Mouse (Mus musculus) embryonic facial prominence, embryonic 10.5 days (tissue): ENCODE measurements around the gene Glmn. TPM values are rescaled to one million over a fixed set of nuclear protein-coding genes. Genes with fewer than 3 reads are reported as not detected.

ENCODE experiments used
- DNase-seq: peaks from one replicate; pipeline ENCODE4 v3.0.0-alpha.2; 2017; ENCODE audit warnings: low spot score
- H3K27ac ChIP-seq: fragments of 300-500 bp; sonication (generic); replicated peaks from 2 replicates; pipeline ENCODE4 v1.5.1; 2016; ENCODE audit warnings: mild to moderate bottlenecking
- H3K27me3 ChIP-seq: fragments of 300-500 bp; sonication (generic); replicated peaks from 2 replicates; pipeline ENCODE4 v1.6.1; 2016; ENCODE audit warnings: low read depth, mild to moderate bottlenecking; ENCODE audit not compliant: poor library complexity, severe bottlenecking
- H3K36me3 ChIP-seq: fragments of 300-500 bp; sonication (generic); replicated peaks from 2 replicates; pipeline ENCODE4 v1.6.1; 2016; ENCODE audit warnings: mild to moderate bottlenecking, moderate library complexity
- H3K4me1 ChIP-seq: fragments of 300-500 bp; sonication (generic); 2 replicates; pipeline ENCODE4 v1.6.1; 2016
- H3K4me3 ChIP-seq: fragments of 300-500 bp; sonication (generic); 2 replicates; pipeline ENCODE4 v1.5.1; 2016; ENCODE audit warnings: mild to moderate bottlenecking, moderate library complexity
- H3K9me3 ChIP-seq: fragments of 300-500 bp; sonication (generic); 2 replicates; pipeline ENCODE4 v1.6.1; 2016; ENCODE audit warnings: mild to moderate bottlenecking
- WGBS: fragments of 180-500 bp; shearing (Covaris S2); methylation state at CpG from one replicate; pipeline ENCODE4 v1.1.7; 2016; 5-methylcytosine and 5-hydroxymethylcytosine counted together
- polyA plus RNA-seq: library from polyadenylated mRNA; unstranded; fragments of >200 nt; fragmentation: Nextera tagmentation; extraction: Ambion mirVana; gene quantifications from 2 replicates; pipeline ENCODE4 v1.2.1, GENCODE M21; 2016

Gene Glmn
- polyA plus RNA-seq, 1 experiment from 2014 or later: 40.1 TPM

- H3K27me3 ChIP-seq: no peaks in the 10 kb centered on the region
- H3K4me3 ChIP-seq: no peak overlapping the region
- no peaks in the 10 kb centered on the region for H3K9me3 ChIP-seq
- no peak overlapping the region for H3K27ac ChIP-seq
- H3K4me1 ChIP-seq: no peaks in the 10 kb centered on the region
- peaks cover 35% of the 10 kb centered on the region for H3K36me3 ChIP-seq
- no peak for DNase-seq
- WGBS: 87% methylated on average over 3 of the region's 3 CpGs
These were observed 49.2 kb downstream of the Glmn start for GRCm38 (mm10) chr5:107548444-107548843.

GRCm38 (mm10) chr5:107547955-107548354, 49.7 kb downstream of the Glmn start:
- Histone ChIP-seq H3K4me1 (no peaks in the 10 kb centered on the region), H3K4me3 (no peak overlapping the region), H3K36me3 (peaks cover 35% of the 10 kb centered on the region), H3K27me3 (no peaks in the 10 kb centered on the region), H3K27ac (no peak overlapping the region), H3K9me3 (no peaks in the 10 kb centered on the region)
- WGBS: 90% methylated on average over 3 of the region's 3 CpGs
- no peak for DNase-seq

GRCm38 (mm10) chr5:107545927-107546326, 51.8 kb downstream of the Glmn start:
- Histone ChIP-seq H3K9me3 (no peaks in the 10 kb centered on the region), H3K27ac (no peak overlapping the region), H3K27me3 (no peaks in the 10 kb centered on the region), H3K4me3 (no peak overlapping the region), H3K36me3 (peaks cover 21% of the 10 kb centered on the region), H3K4me1 (peaks cover 5% of the 10 kb centered on the region; the same call in 1 of the 2 replicates)
- DNase-seq: no peak
- 89% methylated on average over 4 of the region's 4 CpGs for WGBS

GRCm38 (mm10) chr5:107541696-107542095, 56.0 kb downstream of the Glmn start:
- H3K27ac ChIP-seq: 0 out of 2 replicates have a peak overlapping the region, but pooled peaks have one; percentile 35
- DNase-seq: no peak
- no peaks in the 10 kb centered on the region for H3K27me3 ChIP-seq
- no peaks in the 10 kb centered on the region for H3K9me3 ChIP-seq
- 28% methylated on average over 7 of the region's 7 CpGs for WGBS
- H3K4me3 ChIP-seq: no peak overlapping the region
- no peaks in the 10 kb centered on the region for H3K36me3 ChIP-seq
- peaks cover 5% of the 10 kb centered on the region; the same call in 1 of the 2 replicates for H3K4me1 ChIP-seq

- Histone ChIP-seq H3K36me3 (no peaks in the 10 kb centered on the region), H3K27me3 (no peaks in the 10 kb centered on the region), H3K27ac (no peak within 1 kb of the TSS), H3K4me1 (no peaks in the 10 kb centered on the region), H3K4me3 (no peak within 1 kb of the TSS), H3K9me3 (no peaks in the 10 kb centered on the region)
- 78% methylated on average over 15 of the region's 15 CpGs for whole genome bisulfite sequencing
- DNase-seq: no peak
These were observed 63.1 kb downstream of the Glmn start, which contains the start of gene 1700028K03Rik for GRCm38 (mm10) chr5:107534581-107534980. TSS of gene 1700028K03Rik (plus strand) at chr5:107534709.

- Histone ChIP-seq H3K9me3 (no peaks in the 10 kb centered on the region), H3K27me3 (no peaks in the 10 kb centered on the region), H3K4me3 (no peak overlapping the region), H3K27ac (no peak overlapping the region), H3K36me3 (no peaks in the 10 kb centered on the region), H3K4me1 (no peaks in the 10 kb centered on the region)
- 76% methylated on average over 2 of the region's 2 CpGs for WGBS
- DNase-seq: no peak
These were observed 64.1 kb downstream of the Glmn start for GRCm38 (mm10) chr5:107533590-107533989.

GRCm38 (mm10) chr5:107528856-107529255, 68.8 kb downstream of the Glmn start:
- Histone ChIP-seq H3K4me3 (no peak overlapping the region), H3K27ac (no peak overlapping the region), H3K9me3 (no peaks in the 10 kb centered on the region), H3K4me1 (no peaks in the 10 kb centered on the region), H3K36me3 (no peaks in the 10 kb centered on the region), H3K27me3 (no peaks in the 10 kb centered on the region)
- DNase-seq: no peak
- WGBS: 90% methylated on average over 3 of the region's 3 CpGs

GRCm38 (mm10) chr5:107524281-107524680, 73.4 kb downstream of the Glmn start:
- H3K36me3 ChIP-seq: no peaks in the 10 kb centered on the region

GRCm38 (mm10) chr5:107521897-107522296, 75.8 kb downstream of the Glmn start:
- H3K27ac ChIP-seq: no peak overlapping the region
- no peaks in the 10 kb centered on the region for H3K36me3 ChIP-seq
- no peak for DNase-seq
- no peaks in the 10 kb centered on the region for H3K9me3 ChIP-seq
- H3K4me3 ChIP-seq: no peak overlapping the region
- H3K4me1 ChIP-seq: no peaks in the 10 kb centered on the region
- H3K27me3 ChIP-seq: no peaks in the 10 kb centered on the region
- WGBS: 86% methylated on average over 7 of the region's 7 CpGs

More at GRCm38 (mm10) chr5:107524281-107524680, 73.4 kb downstream of the Glmn start:
- WGBS: 88% methylated on average over 10 of the region's 10 CpGs
- Histone ChIP-seq H3K27me3 (no peaks in the 10 kb centered on the region), H3K9me3 (no peaks in the 10 kb centered on the region), H3K4me3 (no peak overlapping the region), H3K27ac (no peak overlapping the region), H3K4me1 (no peaks in the 10 kb centered on the region)
- DNase-seq: no peak

GRCm38 (mm10) chr5:107521386-107521785, 76.3 kb downstream of the Glmn start:
- DNase-seq: no peak
- no peak overlapping the region for H3K4me3 ChIP-seq
- H3K36me3 ChIP-seq: no peaks in the 10 kb centered on the region
- H3K27me3 ChIP-seq: no peaks in the 10 kb centered on the region
- no peak overlapping the region for H3K27ac ChIP-seq
- H3K9me3 ChIP-seq: no peaks in the 10 kb centered on the region
- no peaks in the 10 kb centered on the region for H3K4me1 ChIP-seq
- 91% methylated on average over 6 of the region's 6 CpGs for WGBS

GRCm38 (mm10) chr5:107518602-107519001, 79.1 kb downstream of the Glmn start:
- Histone ChIP-seq H3K36me3 (no peaks in the 10 kb centered on the region), H3K4me1 (no peaks in the 10 kb centered on the region), H3K27me3 (no peaks in the 10 kb centered on the region), H3K27ac (no peak overlapping the region), H3K9me3 (no peaks in the 10 kb centered on the region), H3K4me3 (no peak overlapping the region)
- 91% methylated on average over 4 of the region's 4 CpGs for WGBS
- no peak for DNase-seq

GRCm38 (mm10) chr5:107516087-107516486, 81.6 kb downstream of the Glmn start:
- Histone ChIP-seq H3K9me3 (no peaks in the 10 kb centered on the region), H3K36me3 (no peaks in the 10 kb centered on the region), H3K27me3 (no peaks in the 10 kb centered on the region), H3K27ac (no peak overlapping the region), H3K4me1 (no peaks in the 10 kb centered on the region), H3K4me3 (no peak overlapping the region)
- 94% methylated on average over 1 of the region's 1 CpGs for WGBS
- no peak for DNase-seq

- no peak overlapping the region for H3K4me3 ChIP-seq
- H3K27ac ChIP-seq: no peak overlapping the region
- H3K4me1 ChIP-seq: no peaks in the 10 kb centered on the region
- H3K36me3 ChIP-seq: no peaks in the 10 kb centered on the region
- H3K27me3 ChIP-seq: no peaks in the 10 kb centered on the region
- no peaks in the 10 kb centered on the region for H3K9me3 ChIP-seq
- WGBS: 92% methylated on average over 3 of the region's 3 CpGs
- no peak for DNase-seq
These were observed 82.2 kb downstream of the Glmn start for GRCm38 (mm10) chr5:107515453-107515852.

- Histone ChIP-seq H3K4me1 (no peaks in the 10 kb centered on the region), H3K27me3 (no peaks in the 10 kb centered on the region), H3K9me3 (no peaks in the 10 kb centered on the region), H3K27ac (no peak overlapping the region), H3K4me3 (no peak overlapping the region), H3K36me3 (no peaks in the 10 kb centered on the region)
- DNase-seq: peak; percentile 62
- whole genome bisulfite sequencing: 48% methylated on average over 7 of the region's 7 CpGs
These were observed 84.1 kb downstream of the Glmn start for GRCm38 (mm10) chr5:107513583-107513982.
